ENCODE assay signal across 8 mouse cellular contexts in genomic region chr1:184965682-184966360, GRCm38 (mm10). TPM values are rescaled to one million over a fixed set of nuclear protein-coding genes. Genes with fewer than 3 reads are reported as not detected.
DNase-seq lines count a peak whose midpoint lies in the region; ATAC-seq and TF ChIP-seq lines count a peak whose summit lies in the region.

No protein-coding gene starts in this region.

- no peak overlapping the region for H3K4me3 ChIP-seq in heart, embryonic 11.5 days (ENCODE audit: low read depth, low read length)
- no peak overlapping the region for H3K4me3 ChIP-seq in hindbrain, embryonic 14.5 days (replicated peaks; ENCODE audit: low read length)
- no peak overlapping the region for H3K4me3 ChIP-seq in left cerebral cortex, adult 2 months
- H3K4me3 ChIP-seq in midbrain, embryonic 16.5 days (ENCODE audit: low read depth, low read length): no peak overlapping the region

- DNase-seq in heart, adult 18-20 months: peak; percentile 37 to 67
- peak; percentile 31 for DNase-seq in cerebellum, adult 11 months
- peak; percentile 39 to 68 for DNase-seq in frontal cortex, postnatal 36 days (ENCODE audit: low spot score in 2 of 2)
- peak; percentile 39 for DNase-seq in hindbrain, embryonic 14.5 days (ENCODE audit: low spot score)
- peak; percentile 47 to 48 for DNase-seq in left cerebral cortex, adult 2 months (ENCODE audit: extremely low spot score in 1 of 2, low spot score in 2 of 2)
- DNase-seq in thymus, postnatal 4 days: peak; percentile 57

- H3K4me1 ChIP-seq in heart, embryonic 11.5 days (ENCODE audit: control insufficient read depth, insufficient read depth, low read length): peaks cover 18% of the 10 kb centered on the region
- no peaks in the 10 kb centered on the region for H3K4me1 ChIP-seq in hindbrain, embryonic 14.5 days (replicated peaks; ENCODE audit: control insufficient read depth, insufficient read depth, low read length)
- H3K4me1 ChIP-seq in midbrain, embryonic 16.5 days (ENCODE audit: control insufficient read depth, insufficient read depth, low read length): peaks cover 7% of the 10 kb centered on the region; the same call in 1 of the 2 replicates

- H3K4me2 ChIP-seq in heart, embryonic 11.5 days: no peak overlapping the region
- no peak overlapping the region for H3K4me2 ChIP-seq in hindbrain, embryonic 14.5 days (replicated peaks)
- no peak overlapping the region for H3K4me2 ChIP-seq in midbrain, embryonic 16.5 days (ENCODE audit: low read length)

- no peaks in the 10 kb centered on the region for H3K27me3 ChIP-seq in heart, embryonic 11.5 days (ENCODE audit: control insufficient read depth, insufficient read depth, low read length)
- no peaks in the 10 kb centered on the region for H3K27me3 ChIP-seq in hindbrain, embryonic 14.5 days (ENCODE audit: control insufficient read depth, insufficient read depth, low read length)
- no peaks in the 10 kb centered on the region for H3K27me3 ChIP-seq in midbrain, embryonic 16.5 days (ENCODE audit: control insufficient read depth, insufficient read depth, low read depth, low read length)

- 46% methylated on average over 12 of the region's 12 CpGs for WGBS in heart, embryonic 11.5 days (ENCODE audit: insufficient replicate concordance)
- 62% methylated on average over 12 of the region's 12 CpGs for WGBS in hindbrain, embryonic 14.5 days
- 55% methylated on average over 12 of the region's 12 CpGs for WGBS in midbrain, embryonic 16.5 days

- TF ChIP-seq CTCF in left cerebral cortex, adult 2 months (IDR thresholded peaks at IDR 0.05): peak; percentile 51

- H3K27ac ChIP-seq in heart, embryonic 11.5 days (ENCODE audit: low read depth, low read length): no peak overlapping the region
- no peak overlapping the region for H3K27ac ChIP-seq in hindbrain, embryonic 14.5 days
- H3K27ac ChIP-seq in left cerebral cortex, adult 2 months: peak overlapping the region; percentile 53; the same call in 1 of the 2 replicates
- peak overlapping the region; percentile 22; the same call in 1 of the 2 replicates for H3K27ac ChIP-seq in midbrain, embryonic 16.5 days (ENCODE audit: low read length)

- intact Hi-C loops in left cerebral cortex, adult 2 months (cut with DNase I): loop anchor here (1.0 to 2.0 kb wide), 2 partner anchors 31 to 227 kb away; no protein-coding TSS in a partner anchor

- ATAC-seq in heart, embryonic 11.5 days (replicated peaks; ENCODE audit: insufficient number of reproducible peaks, low FRiP score, low TSS enrichment): no peak
- no peak; the same call in 1 of the 2 replicates for ATAC-seq in hindbrain, embryonic 14.5 days (ENCODE audit: low FRiP score)
- ATAC-seq in midbrain, embryonic 16.5 days: peak; percentile 16; the same call in 1 of the 2 replicates

- no peaks in the 10 kb centered on the region for H3K36me3 ChIP-seq in heart, embryonic 11.5 days (ENCODE audit: control insufficient read depth, insufficient read depth, low read length)
- no peaks in the 10 kb centered on the region for H3K36me3 ChIP-seq in hindbrain, embryonic 14.5 days (replicated peaks; ENCODE audit: control insufficient read depth, insufficient read depth)
- H3K36me3 ChIP-seq in midbrain, embryonic 16.5 days (ENCODE audit: control insufficient read depth, insufficient read depth, low read length): no peaks in the 10 kb centered on the region

- H3K9ac ChIP-seq in heart, embryonic 11.5 days (ENCODE audit: low read depth, low read length): no peak overlapping the region
- H3K9ac ChIP-seq in hindbrain, embryonic 14.5 days: no peak overlapping the region
- H3K9ac ChIP-seq in midbrain, embryonic 16.5 days (ENCODE audit: low read depth, low read length): no peak overlapping the region

- no peaks in the 10 kb centered on the region; the same call in 1 of the 2 replicates for H3K9me3 ChIP-seq in heart, embryonic 11.5 days (replicated peaks; ENCODE audit: control insufficient read depth, low read length)
- peaks cover 13% of the 10 kb centered on the region; the same call in 1 of the 2 replicates for H3K9me3 ChIP-seq in hindbrain, embryonic 14.5 days (ENCODE audit: control insufficient read depth, low read length)
- peaks cover 8% of the 10 kb centered on the region for H3K9me3 ChIP-seq in midbrain, embryonic 16.5 days (replicated peaks; ENCODE audit: control insufficient read depth, low read length, poor library complexity, severe bottlenecking)

RNA-seq across cellular contexts. Expression of gene Mark1, which starts 33.5 kb away (rescaled TPM):
- total RNA-seq in heart, adult 18-20 months (2021): 1 to 10 TPM; 8.7 to 8.8 TPM
- 2.2 and 2.4 TPM in 2 replicates for polyA plus RNA-seq in heart, embryonic 11.5 days (2014; fragmentation: Nextera tagmentation; extraction: Ambion mirVana)
- polyA plus RNA-seq in hindbrain, embryonic 14.5 days (2014; fragmentation: Nextera tagmentation; extraction: Ambion mirVana): 12.5 and 12.9 TPM in 2 replicates
- total RNA-seq in left cerebral cortex, adult 2 months (2021): 10 to 100 TPM; 92.5 to 94.6 TPM
- 14.5 and 15.9 TPM in 2 replicates for polyA plus RNA-seq in midbrain, embryonic 16.5 days (2015; fragmentation: Nextera tagmentation; extraction: Ambion mirVana)

Comparison
In these comparisons a context has a peak if more than half of its experiments do, and no peak if none do; other contexts are left out.
1. H3K27ac ChIP-seq: peak in left cerebral cortex, adult 2 months (single experiment) and midbrain, embryonic 16.5 days (single experiment); none in heart, embryonic 11.5 days (single experiment) and hindbrain, embryonic 14.5 days (single experiment).
2. Peak in every context shown above with its lines, with median percentiles within 50 percentile points of each other: DNase-seq.